Mouse (Mus musculus): ENCODE measurements around the gene Polrmt. TPM values are rescaled to one million over a fixed set of nuclear protein-coding genes. Genes with fewer than 3 reads are reported as not detected.

Gene Polrmt
- total RNA-seq, 2 experiments from 2014 or later, result 9.7 to 20.9 TPM

DNA sequence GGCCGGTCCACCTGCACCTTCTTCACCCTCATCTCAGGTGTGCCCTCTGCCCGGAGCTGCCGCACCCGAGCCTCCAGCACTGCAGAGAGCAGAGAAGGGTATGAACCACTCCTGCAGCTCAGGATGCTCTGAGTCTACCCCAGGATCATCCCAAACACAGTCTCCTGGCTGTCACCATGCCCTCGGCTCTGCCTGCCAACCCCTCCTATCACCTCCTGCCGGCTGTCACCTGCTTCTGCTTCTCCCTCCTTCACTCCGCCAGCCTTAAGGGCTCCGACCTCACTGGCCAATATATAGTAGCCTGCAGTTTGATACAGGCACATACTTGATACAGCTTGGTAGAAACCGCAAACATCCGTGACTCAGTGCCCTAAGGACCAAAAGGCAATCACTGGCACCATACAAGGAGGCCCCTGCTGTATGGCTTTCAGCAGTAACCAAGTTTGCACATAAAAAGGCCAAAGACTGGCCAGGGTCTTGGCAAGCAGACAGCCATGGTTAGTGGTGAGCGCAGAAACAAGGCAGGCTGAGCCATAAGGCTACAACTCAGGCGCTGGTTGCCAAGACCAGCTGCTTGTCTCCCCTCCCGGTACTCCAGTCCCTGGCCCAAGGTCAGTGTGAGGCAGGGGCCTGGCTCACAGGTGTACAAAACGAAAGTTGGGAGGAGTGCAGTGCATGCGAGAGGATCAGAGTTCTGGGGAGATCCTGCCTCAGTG, 2.6 kb downstream of the Polrmt start:
- ATAC-seq (ENCODE audit: poor library complexity, severe bottlenecking), result no peak

GRCm38 (mm10) chr10:79743161-79743560, 3.2 kb downstream of the Polrmt start:
- ATAC-seq (ENCODE audit: poor library complexity, severe bottlenecking), result no peak

GRCm38 (mm10) chr10:79740863-79741262, 5.5 kb downstream of the Polrmt start:
- ATAC-seq (ENCODE audit: poor library complexity, severe bottlenecking), result no peak

GRCm38 (mm10) chr10:79739234-79739633, 7.1 kb downstream of the Polrmt start:
- ATAC-seq (ENCODE audit: poor library complexity, severe bottlenecking), result no peak

- peak; percentile 69 for ATAC-seq (ENCODE audit: poor library complexity, severe bottlenecking)
Measured at GRCm38 (mm10) chr10:79738259-79738658, 8.1 kb downstream of the Polrmt start.

DNA sequence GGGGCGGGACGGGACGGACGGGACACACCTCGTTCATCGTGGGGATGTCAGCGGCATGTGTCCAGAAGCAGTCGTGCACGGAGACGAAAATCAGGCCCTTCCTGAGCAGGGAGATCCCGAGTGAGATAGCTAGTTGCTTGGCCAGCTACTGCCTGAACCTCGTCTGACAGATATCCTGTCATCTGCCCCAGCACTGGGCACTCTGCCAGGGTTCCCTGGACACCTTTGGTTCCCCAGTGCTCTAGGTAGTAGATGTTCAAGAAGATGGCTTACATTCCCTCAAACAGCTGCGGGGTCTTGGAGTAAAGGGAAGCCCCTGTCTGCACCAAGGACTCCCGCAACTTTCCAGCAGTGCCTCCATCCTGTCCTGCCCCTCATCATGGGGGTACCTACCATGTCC, 9.7 kb downstream of the Polrmt start:
- ATAC-seq (ENCODE audit: poor library complexity, severe bottlenecking), result no peak

GRCm38 (mm10) chr10:79735361-79735760, 11.0 kb downstream of the Polrmt start:
- ATAC-seq (ENCODE audit: poor library complexity, severe bottlenecking), result no peak

DNA sequence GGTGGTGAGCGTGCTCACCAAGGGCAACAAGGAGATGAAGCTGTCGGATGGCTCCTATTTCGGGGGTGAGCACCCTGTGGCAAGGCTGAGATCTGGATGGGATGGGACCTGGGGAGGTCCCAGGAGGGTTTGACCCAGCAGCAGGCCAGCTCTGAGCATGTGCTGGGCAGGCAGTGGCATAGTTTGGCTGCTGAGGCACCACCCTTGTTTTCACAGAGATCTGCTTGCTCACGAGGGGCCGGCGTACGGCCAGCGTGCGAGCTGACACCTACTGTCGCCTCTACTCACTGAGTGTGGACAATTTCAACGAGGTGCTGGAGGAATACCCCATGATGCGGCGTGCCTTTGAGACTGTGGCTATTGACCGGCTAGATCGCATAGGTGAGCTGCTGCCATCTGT, 12.5 kb downstream of the Polrmt start:
- ATAC-seq (ENCODE audit: poor library complexity, severe bottlenecking), result no peak

- no peak for ATAC-seq (ENCODE audit: poor library complexity, severe bottlenecking)
Measured at GRCm38 (mm10) chr10:79732500-79732899, 13.9 kb downstream of the Polrmt start.

- no peak for ATAC-seq (ENCODE audit: poor library complexity, severe bottlenecking)
Measured at GRCm38 (mm10) chr10:79729357-79729965, 16.9 kb downstream of the Polrmt start.

GRCm38 (mm10) chr10:79728323-79729249, 17.8 kb downstream of the Polrmt start:
- ATAC-seq (ENCODE audit: poor library complexity, severe bottlenecking), result no peak

GRCm38 (mm10) chr10:79726090-79726489, 20.3 kb downstream of the Polrmt start:
- peak; percentile 96 for ATAC-seq (ENCODE audit: poor library complexity, severe bottlenecking)

DNA sequence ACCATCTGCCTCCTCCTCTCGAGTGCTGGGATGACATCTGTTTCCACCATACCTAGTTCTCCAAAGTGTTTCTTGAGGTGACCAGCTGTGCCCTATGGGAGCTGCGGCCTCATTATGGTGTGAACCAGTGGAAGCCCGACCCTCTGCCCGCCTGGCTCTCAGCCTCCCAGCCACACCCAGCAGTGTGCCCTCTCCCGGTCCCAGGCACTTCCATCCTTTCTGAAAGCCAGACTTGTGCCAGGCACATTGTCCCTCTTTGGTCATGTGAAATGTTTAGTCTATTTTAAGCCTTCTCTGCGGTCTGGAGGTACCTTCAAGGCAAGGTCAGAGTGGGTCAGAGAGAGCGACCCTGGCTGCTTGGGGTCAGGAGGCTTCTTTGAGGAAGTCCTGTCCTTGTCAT, 22.7 kb downstream of the Polrmt start:
- ATAC-seq (ENCODE audit: poor library complexity, severe bottlenecking), result no peak

DNA sequence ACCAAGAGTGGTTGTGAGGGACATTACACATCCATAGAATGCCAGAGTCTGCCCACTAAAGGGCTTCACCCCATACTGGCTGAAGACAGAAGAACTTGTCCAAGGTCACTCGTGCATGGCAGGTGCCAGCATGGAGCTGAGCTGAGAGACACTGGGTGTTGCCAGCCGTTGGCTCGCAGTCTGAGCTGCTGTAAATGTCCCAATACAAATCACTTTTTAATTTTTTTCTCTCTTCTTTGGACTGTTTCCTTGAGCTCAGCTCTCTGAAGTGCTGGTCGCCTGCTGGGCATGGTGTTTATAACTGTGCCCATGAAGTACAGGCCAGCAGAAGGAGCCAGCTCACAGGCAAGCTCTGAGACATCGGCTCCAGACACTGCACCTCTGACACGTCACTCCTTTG, 23.3 kb downstream of the Polrmt start:
- no peak for ATAC-seq (ENCODE audit: poor library complexity, severe bottlenecking)

GRCm38 (mm10) chr10:79721089-79721488, 25.3 kb downstream of the Polrmt start:
- ATAC-seq (ENCODE audit: poor library complexity, severe bottlenecking), result no peak

DNA sequence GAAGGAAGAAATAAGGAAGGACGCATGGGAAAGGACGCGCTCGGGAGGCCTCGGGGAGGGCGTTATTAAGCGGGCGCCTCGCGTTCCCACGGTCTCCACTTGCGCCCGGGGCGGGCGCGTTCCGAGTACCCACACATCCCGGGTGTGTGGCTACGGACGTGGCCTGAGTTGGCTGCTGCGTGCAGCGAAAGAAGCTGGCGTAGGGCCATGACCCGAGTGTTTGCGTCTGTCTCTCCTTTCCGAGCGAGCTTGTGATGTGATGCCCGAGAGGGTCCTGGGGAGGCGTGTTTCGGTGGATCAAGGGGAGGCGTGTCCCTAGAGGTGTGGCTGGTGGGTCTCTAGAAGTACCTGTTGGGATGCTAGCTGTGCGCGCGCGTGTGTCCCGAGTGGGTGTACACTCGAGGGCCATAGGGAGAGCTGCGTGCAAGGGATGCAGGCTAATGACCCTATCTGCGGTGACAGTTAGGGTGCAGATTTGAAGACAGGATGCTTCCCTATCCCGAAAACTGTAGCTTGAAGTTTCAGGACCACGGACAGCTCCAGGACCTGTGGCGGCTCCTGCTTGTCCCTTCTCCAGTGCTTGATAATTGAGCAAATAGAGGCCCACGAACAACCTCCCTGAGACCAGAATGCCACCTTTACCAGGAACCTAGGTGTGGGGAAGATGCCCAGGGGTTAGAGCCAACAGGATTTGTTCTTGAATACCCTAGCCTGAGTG, 28.6 kb downstream of the Polrmt start:
- ATAC-seq (ENCODE audit: poor library complexity, severe bottlenecking), result peak; percentile 61

DNA sequence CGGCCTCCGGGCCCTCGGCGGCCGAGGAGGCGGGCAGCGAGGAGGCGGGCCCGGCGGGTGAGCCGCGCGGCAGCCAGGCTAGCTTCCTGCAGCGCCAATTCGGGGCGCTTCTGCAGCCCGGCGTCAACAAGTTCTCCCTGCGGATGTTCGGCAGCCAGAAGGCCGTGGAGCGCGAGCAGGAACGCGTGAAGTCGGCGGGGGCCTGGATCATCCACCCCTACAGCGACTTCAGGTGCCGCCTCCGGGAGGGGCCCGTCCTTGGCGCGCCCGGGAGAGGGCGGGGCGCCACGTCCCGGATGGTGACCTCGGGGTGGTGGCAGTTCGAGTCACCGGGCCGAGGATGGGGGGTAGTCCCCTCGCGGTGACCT, 29.4 kb downstream of the Polrmt start:
- ATAC-seq (ENCODE audit: poor library complexity, severe bottlenecking), result peak; percentile 14; the same call in 1 of the 2 replicates

GRCm38 (mm10) chr10:79716254-79716987, 30.0 kb downstream of the Polrmt start, which contains the start of gene Hcn2:
Gene Hcn2 (plus strand): TSS chr10:79716634.
- ATAC-seq (ENCODE audit: poor library complexity, severe bottlenecking), result no peak

GRCm38 (mm10) chr10:79714996-79715395, 31.4 kb downstream of the Polrmt start:
- ATAC-seq (ENCODE audit: poor library complexity, severe bottlenecking), result no peak

DNA sequence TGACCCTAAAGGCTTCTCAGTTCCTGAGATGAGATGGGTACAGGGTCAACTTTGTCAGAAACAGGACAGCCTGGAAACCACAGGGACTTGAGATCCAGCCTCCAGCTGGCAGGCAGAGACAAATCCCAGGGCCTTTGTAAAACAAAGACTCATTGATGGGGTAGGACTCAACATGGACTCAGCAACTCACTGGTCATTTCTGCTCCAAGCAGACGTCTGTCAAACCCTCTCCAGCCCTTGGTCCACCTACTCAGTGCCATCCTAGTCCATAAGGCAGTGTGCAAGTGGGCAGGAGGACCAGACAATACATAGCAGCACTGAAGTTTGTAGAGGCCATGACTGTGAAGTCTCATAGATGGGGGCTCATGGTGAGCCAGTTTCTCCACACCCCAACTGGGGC, 33.2 kb downstream of the Polrmt start:
- no peak for ATAC-seq (ENCODE audit: poor library complexity, severe bottlenecking)

Data from megakaryocyte, adult 5-6 weeks (primary cell).